Comparison of ENCODE assay signal across 21 mouse cellular contexts in genomic region chr4:84150698-84151097, GRCm38 (mm10).
DNase-seq lines count a peak whose midpoint lies in the region; ATAC-seq and TF ChIP-seq lines count a peak whose summit lies in the region.
"Had no signal": no experiment of that assay in that cellular context is flagged by ENCODE, and none has a peak within 500 bp of the region (broad histone marks: within the 10 kb centered on the region; RNA-seq: fewer than 3 reads in every experiment).

No protein-coding gene starts in this region.

- H3K9me3 ChIP-seq in hindbrain, embryonic 10.5 days = no peaks in the 10 kb centered on the region
- no peaks in the 10 kb centered on the region for H3K9me3 ChIP-seq in hindbrain, embryonic 11.5 days (ENCODE audit: control insufficient read depth, low read length)
- no peaks in the 10 kb centered on the region for H3K9me3 ChIP-seq in neural tube, embryonic 14.5 days (ENCODE audit: control insufficient read depth, low read length)
- H3K9me3 ChIP-seq in hindbrain, postnatal 0 days (ENCODE audit: low read length) = no peaks in the 10 kb centered on the region
- H3K9me3 ChIP-seq: embryonic facial prominence, embryonic 12.5 days; forebrain, embryonic 13.5 days; liver, embryonic 12.5 days had no signal

- no peaks in the 10 kb centered on the region for H3K36me3 ChIP-seq in hindbrain, embryonic 10.5 days
- H3K36me3 ChIP-seq in hindbrain, embryonic 11.5 days (ENCODE audit: control insufficient read depth, insufficient read depth, low read length) = no peaks in the 10 kb centered on the region
- no peaks in the 10 kb centered on the region for H3K36me3 ChIP-seq in neural tube, embryonic 14.5 days (ENCODE audit: control insufficient read depth, insufficient read depth, low read length)
- no peaks in the 10 kb centered on the region for H3K36me3 ChIP-seq in hindbrain, postnatal 0 days (ENCODE audit: insufficient read depth, low read length)
- H3K36me3 ChIP-seq: embryonic facial prominence, embryonic 12.5 days; liver, embryonic 12.5 days had no signal

- H3K27me3 ChIP-seq in hindbrain, embryonic 10.5 days (ENCODE audit: insufficient read depth, poor library complexity, severe bottlenecking) = no peaks in the 10 kb centered on the region
- H3K27me3 ChIP-seq in hindbrain, embryonic 11.5 days (ENCODE audit: control insufficient read depth, insufficient read depth, low read length) = no peaks in the 10 kb centered on the region
- no peaks in the 10 kb centered on the region for H3K27me3 ChIP-seq in neural tube, embryonic 14.5 days (ENCODE audit: control insufficient read depth, insufficient read depth, low read length)
- H3K27me3 ChIP-seq in hindbrain, postnatal 0 days (ENCODE audit: insufficient read depth, low read length) = no peaks in the 10 kb centered on the region
- H3K27me3 ChIP-seq: CH12.LX; embryonic facial prominence, embryonic 12.5 days; forebrain, embryonic 13.5 days; liver, embryonic 12.5 days had no signal

- H3K4me1 ChIP-seq in hindbrain, embryonic 10.5 days (replicated peaks) = peaks cover 11% of the 10 kb centered on the region
- no peaks in the 10 kb centered on the region for H3K4me1 ChIP-seq in hindbrain, embryonic 11.5 days (replicated peaks; ENCODE audit: control insufficient read depth, insufficient read depth, low read length)
- H3K4me1 ChIP-seq in neural tube, embryonic 14.5 days (ENCODE audit: control insufficient read depth, insufficient read depth, low read length) = peaks cover 12% of the 10 kb centered on the region; the same call in 1 of the 2 replicates
- 0 out of 2 replicates have a peak, but pooled peaks cover 3% of the 10 kb centered on the region for H3K4me1 ChIP-seq in hindbrain, postnatal 0 days (ENCODE audit: insufficient read depth, low read length)
- H3K4me1 ChIP-seq: liver, embryonic 12.5 days had no signal

- H3K4me3 ChIP-seq in hindbrain, embryonic 10.5 days = no peak overlapping the region
- H3K4me3 ChIP-seq in hindbrain, embryonic 11.5 days (ENCODE audit: low read depth, low read length) = no peak overlapping the region
- H3K4me3 ChIP-seq in neural tube, embryonic 14.5 days (ENCODE audit: low read depth, low read length) = no peak overlapping the region
- H3K4me3 ChIP-seq in hindbrain, postnatal 0 days (ENCODE audit: low read length) = no peak overlapping the region
- H3K4me3 ChIP-seq: embryonic facial prominence, embryonic 12.5 days; erythroblast, embryonic 14.5 days; forebrain, embryonic 13.5 days; liver, embryonic 12.5 days; myocyte had no signal

- TF ChIP-seq CTCF in hindbrain, postnatal 0 days (IDR thresholded peaks at IDR 0.05; ENCODE audit: low read depth) = no peak

- H3K27ac ChIP-seq in hindbrain, embryonic 10.5 days = 0 out of 2 replicates have a peak overlapping the region, but pooled peaks have one; percentile 30
- no peak overlapping the region for H3K27ac ChIP-seq in hindbrain, embryonic 11.5 days (ENCODE audit: low read depth, low read length)
- H3K27ac ChIP-seq in neural tube, embryonic 14.5 days (ENCODE audit: low read depth, low read length) = 0 out of 2 replicates have a peak overlapping the region, but pooled peaks have one; percentile 16
- no peak overlapping the region for H3K27ac ChIP-seq in hindbrain, postnatal 0 days
- H3K27ac ChIP-seq: forebrain, embryonic 13.5 days; liver, embryonic 12.5 days had no signal

- no peak for ATAC-seq in hindbrain, embryonic 11.5 days (ENCODE audit: low FRiP score)
- 0 out of 2 replicates have a peak, but pooled peaks have one; percentile 29 for ATAC-seq in neural tube, embryonic 14.5 days (ENCODE audit: low read depth)
- ATAC-seq in hindbrain, postnatal 0 days = 0 out of 2 replicates have a peak, but pooled peaks have one; percentile 39
- ATAC-seq: forebrain, embryonic 13.5 days; liver, embryonic 12.5 days had no signal

- H3K4me2 ChIP-seq in hindbrain, embryonic 11.5 days (replicated peaks; ENCODE audit: low read depth, low read length) = no peak overlapping the region
- no peak overlapping the region for H3K4me2 ChIP-seq in neural tube, embryonic 14.5 days (ENCODE audit: low read depth, low read length)
- no peak overlapping the region for H3K4me2 ChIP-seq in hindbrain, postnatal 0 days (ENCODE audit: low read depth, low read length)
- H3K4me2 ChIP-seq: embryonic facial prominence, embryonic 12.5 days; forebrain, embryonic 13.5 days; liver, embryonic 12.5 days had no signal

- 51% methylated on average over 3 of the region's 3 CpGs for WGBS in hindbrain, embryonic 10.5 days
- WGBS in hindbrain, embryonic 11.5 days = 41% methylated on average over 3 of the region's 3 CpGs
- WGBS in neural tube, embryonic 14.5 days = 29% methylated on average over 3 of the region's 3 CpGs
- 36% methylated on average over 3 of the region's 3 CpGs for WGBS in hindbrain, postnatal 0 days

- DNase-seq in hindbrain, embryonic 10.5 days (ENCODE audit: low spot score) = no peak
- DNase-seq in hindbrain, embryonic 11.5 days (ENCODE audit: low spot score) = no peak
- no peak for DNase-seq in neural tube, embryonic 10.5 days (ENCODE audit: extremely low spot score, low spot score)
- DNase-seq in hindbrain, postnatal 0 days (ENCODE audit: low spot score) = no peak
- DNase-seq in cerebellum, adult 9-11 months = no peak
- no peak for DNase-seq in layer of hippocampus, adult 8-10 months (ENCODE audit: low spot score in 2 of 2)
- DNase-seq: cerebellum, adult 9-10 months; gastrocnemius, postnatal 25 days; kidney, adult 2 months; kidney, postnatal 14 days; left cerebral cortex, postnatal 4 days; lung, adult 2 months; lung, postnatal 36 days; thymus, postnatal 36 days had no signal

- no peak overlapping the region for H3K9ac ChIP-seq in hindbrain, embryonic 11.5 days (ENCODE audit: low read depth, low read length)
- no peak overlapping the region for H3K9ac ChIP-seq in neural tube, embryonic 14.5 days (replicated peaks; ENCODE audit: low read depth, low read length)
- no peak overlapping the region for H3K9ac ChIP-seq in hindbrain, postnatal 0 days (replicated peaks; ENCODE audit: low read length)
- H3K9ac ChIP-seq: embryonic facial prominence, embryonic 12.5 days; forebrain, embryonic 13.5 days; liver, embryonic 12.5 days had no signal

Comparison
In these comparisons a context has a peak if more than half of its experiments do, and no peak if none do; other contexts are left out.
1. H3K27ac ChIP-seq: peak in hindbrain, embryonic 10.5 days (single experiment) and neural tube, embryonic 14.5 days (single experiment); none in hindbrain, embryonic 11.5 days (single experiment) and hindbrain, postnatal 0 days (single experiment).